Mouse (Mus musculus) CH12.LX (cell line): ENCODE results near the gene Mrtfa.

Experiments used
- CTCF ChIP-seq, 2 experiments: IDR thresholded peaks in 1 of 2; conservative IDR thresholded peaks in 1 of 2; 2 replicates each; pipeline ENCODE4 v1.5.1; 2011 to 2012; ENCODE audit warnings: low read depth in 2 of 2, low read length in 2 of 2, improper control_type of control experiment in 1 of 2, inconsistent platforms in 1 of 2, mild to moderate bottlenecking in 1 of 2, moderate library complexity in 1 of 2
- EP300 ChIP-seq: IDR thresholded peaks from 2 replicates; pipeline ENCODE4 v1.6.1; 2011; ENCODE audit warnings: low read length, improper control_type of control experiment
- IRF4 ChIP-seq: IDR thresholded peaks from 2 replicates; pipeline ENCODE4 v1.6.1; 2014; ENCODE audit warnings: low read depth, mild to moderate bottlenecking, inconsistent platforms, low read length, improper control_type of control experiment
- JUN ChIP-seq: IDR thresholded peaks from 2 replicates; pipeline ENCODE4 v1.6.1; 2011; ENCODE audit warnings: low read depth, mild to moderate bottlenecking, low read length, improper control_type of control experiment, moderate library complexity; ENCODE audit not compliant: insufficient read depth
- KAT2A ChIP-seq: IDR thresholded peaks from 2 replicates; pipeline ENCODE4 v1.6.1; 2012; ENCODE audit warnings: low read length, improper control_type of control experiment, inconsistent platforms; ENCODE audit not compliant: insufficient replicate concordance
- MAX ChIP-seq: IDR thresholded peaks from 2 replicates; pipeline ENCODE4 v1.6.1; 2011; ENCODE audit warnings: low read length, improper control_type of control experiment
- MXI1 ChIP-seq: IDR thresholded peaks from 2 replicates; pipeline ENCODE4 v1.6.1; 2011; ENCODE audit warnings: mild to moderate bottlenecking, low read depth, low read length, improper control_type of control experiment
- NELFE ChIP-seq: IDR thresholded peaks from 2 replicates; pipeline ENCODE4 v1.6.1; 2011; ENCODE audit warnings: low read depth, low read length, improper control_type of control experiment
- POLR2A ChIP-seq: IDR thresholded peaks from 2 replicates; pipeline ENCODE4 v1.6.1; 2011; ENCODE audit warnings: low read depth, mild to moderate bottlenecking, improper control_type of control experiment, low read length
- POLR2AphosphoS2 ChIP-seq: IDR thresholded peaks from 2 replicates; pipeline ENCODE4 v1.6.1; 2011; ENCODE audit warnings: low read depth, low read length, improper control_type of control experiment
- RCOR1 ChIP-seq: conservative IDR thresholded peaks from 2 replicates; pipeline ENCODE4 v1.6.1; 2012; ENCODE audit warnings: low read depth, mild to moderate bottlenecking, inconsistent platforms, low read length, improper control_type of control experiment
- TBP ChIP-seq: conservative IDR thresholded peaks from 2 replicates; pipeline ENCODE4 v1.6.1; 2011; ENCODE audit warnings: low read depth, low read length, improper control_type of control experiment
- USF2 ChIP-seq: conservative IDR thresholded peaks from 2 replicates; pipeline ENCODE4 v1.6.1; 2011; ENCODE audit warnings: low read depth, low read length, improper control_type of control experiment
- ZKSCAN1 ChIP-seq: IDR thresholded peaks from 2 replicates; pipeline ENCODE4 v1.6.1; 2012; ENCODE audit warnings: low read depth, inconsistent platforms, low read length, improper control_type of control experiment, borderline replicate concordance

GRCm38 (mm10) chr15:81239261-81239660, 48.7 kb upstream of the Mrtfa start:
- TF ChIP-seq POLR2A = no peak
- TF ChIP-seq CTCF (conservative IDR thresholded peaks at IDR 0.05 in 1 of 2, IDR thresholded peaks at IDR 0.05 in 1 of 2; ENCODE audit: low read depth in 2 of 2, low read length in 2 of 2) = peak in 1 of 2 experiments; percentile 63; a peak in 2 of 4 replicates
- no peak for TF ChIP-seq EP300
- TF ChIP-seq MXI1 = no peak
- TF ChIP-seq KAT2A = no peak
- TF ChIP-seq USF2 = no peak
- TF ChIP-seq ZKSCAN1 = no peak
- no peak for TF ChIP-seq JUN
- TF ChIP-seq RCOR1 = no peak
- no peak for TF ChIP-seq MAX
- no peak for TF ChIP-seq POLR2AphosphoS2
- TF ChIP-seq IRF4 = no peak
- no peak for TF ChIP-seq NELFE
- no peak for TF ChIP-seq TBP
